Mouse (Mus musculus) megakaryocyte, embryonic 14.5 days (primary cell): ENCODE results near the gene Add1. TPM values are rescaled to one million over a fixed set of nuclear protein-coding genes. Genes with fewer than 3 reads are reported as not detected.

Experiments
- H3K27me3 ChIP-seq: replicated peaks from 2 replicates; pipeline ENCODE3; 2012; ENCODE audit warnings: inconsistent platforms
- H3K36me3 ChIP-seq: replicated peaks from 2 replicates; pipeline ENCODE3; 2012; ENCODE audit warnings: low read length, inconsistent platforms, mixed read lengths
- H3K4me1 ChIP-seq: 2 replicates; pipeline ENCODE4 v1.6.1; 2012; ENCODE audit warnings: inconsistent platforms
- H3K4me3 ChIP-seq: replicated peaks from 2 replicates; pipeline ENCODE3; 2012; ENCODE audit warnings: moderate library complexity, mild to moderate bottlenecking, inconsistent platforms
- H3K9me3 ChIP-seq: 2 replicates; pipeline ENCODE4 v1.6.1; 2012; ENCODE audit warnings: inconsistent platforms
- FLI1 ChIP-seq: IDR thresholded peaks from 2 replicates; pipeline ENCODE4 v1.6.1; 2012; ENCODE audit warnings: low read length, inconsistent platforms, mixed read lengths
- GATA1 ChIP-seq: IDR thresholded peaks from 3 replicates; pipeline ENCODE4 v1.6.1; 2012; ENCODE audit warnings: mixed read lengths, low read length, inconsistent platforms, borderline replicate concordance
- polyA plus RNA-seq: library from polyadenylated mRNA; stranded (reverse); fragments of >175 nt; gene quantifications from 2 replicates; pipeline ENCODE4 v1.2.3, GENCODE M21; 2012; ENCODE audit warnings: low replicate concordance; ENCODE audit not compliant: insufficient read depth

Add1 gene
- polyA plus RNA-seq, 1 experiment = 255 TPM

DNA sequence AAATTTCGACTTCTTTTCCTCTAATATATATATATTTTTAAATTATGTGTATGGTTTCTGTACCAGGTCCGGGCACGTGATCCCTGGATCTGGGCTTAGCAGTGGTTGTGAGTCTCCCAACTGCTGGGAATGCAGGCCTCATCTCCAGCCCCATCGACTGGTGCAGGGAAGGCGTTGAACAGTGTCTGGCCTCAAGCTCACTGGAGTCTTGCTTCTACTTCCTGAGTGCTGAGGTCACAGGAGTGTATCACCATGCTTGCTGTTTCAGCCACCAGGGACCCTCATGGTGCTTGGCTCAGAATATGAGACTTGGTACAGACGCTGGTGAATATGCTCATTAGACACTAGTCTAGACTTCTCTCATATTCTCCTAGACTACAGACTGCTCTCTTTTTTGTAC lies 19.2 kb downstream of the Add1 start:
- H3K4me3 ChIP-seq = no peak overlapping the region
- H3K4me1 ChIP-seq = peaks cover 46% of the 10 kb centered on the region
- H3K9me3 ChIP-seq = no peaks in the 10 kb centered on the region
- TF ChIP-seq GATA1 (no peak), FLI1 (no peak)
- H3K36me3 ChIP-seq = peaks cover 63% of the 10 kb centered on the region
- no peaks in the 10 kb centered on the region for H3K27me3 ChIP-seq

DNA sequence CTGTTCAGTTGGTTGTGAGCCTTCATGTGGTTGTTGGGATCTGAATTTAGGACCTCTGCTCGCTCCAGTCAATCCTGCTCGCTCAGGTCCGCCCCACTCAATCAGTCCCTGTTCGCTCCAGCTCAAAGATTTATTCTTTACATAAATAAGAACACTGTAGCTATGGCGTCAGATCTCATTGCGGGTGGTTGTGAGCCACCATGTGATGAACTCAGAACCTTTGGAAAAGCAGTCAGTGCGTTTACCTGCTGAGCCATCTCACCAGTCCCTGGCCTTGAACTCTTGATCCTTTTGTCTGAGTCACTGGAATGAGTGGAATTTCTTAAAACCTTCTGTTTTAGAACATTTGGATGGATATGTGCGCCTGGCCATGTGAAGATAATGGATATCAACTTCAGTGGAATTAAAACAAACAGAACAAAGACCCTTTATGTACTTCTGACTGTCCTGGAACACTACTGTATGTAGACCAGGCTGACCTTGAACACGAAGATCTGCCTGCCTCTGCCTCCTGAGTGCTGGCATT lies 19.8 kb downstream of the Add1 start:
- Histone ChIP-seq H3K9me3 (no peaks in the 10 kb centered on the region), H3K36me3 (peaks cover 64% of the 10 kb centered on the region), H3K4me3 (no peak overlapping the region), H3K4me1 (peaks cover 40% of the 10 kb centered on the region), H3K27me3 (no peaks in the 10 kb centered on the region)
- no peak for TF ChIP-seq GATA1
- TF ChIP-seq FLI1 = no peak

DNA sequence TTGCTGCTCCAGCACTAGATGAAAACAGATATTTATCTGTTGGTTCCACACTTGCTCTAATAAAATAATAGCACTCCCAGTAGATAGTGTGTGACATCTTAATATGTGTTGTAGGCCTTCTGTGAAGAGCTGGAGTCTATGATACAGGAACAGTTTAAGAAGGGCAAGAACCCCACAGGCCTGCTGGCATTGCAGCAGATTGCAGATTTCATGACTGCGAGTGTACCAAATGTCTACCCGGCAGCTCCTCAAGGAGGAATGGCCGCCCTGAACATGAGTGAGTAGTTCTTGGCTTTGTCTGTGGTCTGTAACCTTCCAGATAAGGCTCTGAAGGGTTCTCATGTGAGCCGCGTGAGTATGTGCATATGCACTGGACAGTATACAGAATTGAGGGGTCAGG lies 31.1 kb downstream of the Add1 start:
- peaks cover 98% of the 10 kb centered on the region for H3K36me3 ChIP-seq
- H3K27me3 ChIP-seq = no peaks in the 10 kb centered on the region
- no peak overlapping the region for H3K4me3 ChIP-seq
- TF ChIP-seq GATA1 = no peak
- H3K9me3 ChIP-seq = no peaks in the 10 kb centered on the region
- peaks cover 10% of the 10 kb centered on the region for H3K4me1 ChIP-seq

DNA sequence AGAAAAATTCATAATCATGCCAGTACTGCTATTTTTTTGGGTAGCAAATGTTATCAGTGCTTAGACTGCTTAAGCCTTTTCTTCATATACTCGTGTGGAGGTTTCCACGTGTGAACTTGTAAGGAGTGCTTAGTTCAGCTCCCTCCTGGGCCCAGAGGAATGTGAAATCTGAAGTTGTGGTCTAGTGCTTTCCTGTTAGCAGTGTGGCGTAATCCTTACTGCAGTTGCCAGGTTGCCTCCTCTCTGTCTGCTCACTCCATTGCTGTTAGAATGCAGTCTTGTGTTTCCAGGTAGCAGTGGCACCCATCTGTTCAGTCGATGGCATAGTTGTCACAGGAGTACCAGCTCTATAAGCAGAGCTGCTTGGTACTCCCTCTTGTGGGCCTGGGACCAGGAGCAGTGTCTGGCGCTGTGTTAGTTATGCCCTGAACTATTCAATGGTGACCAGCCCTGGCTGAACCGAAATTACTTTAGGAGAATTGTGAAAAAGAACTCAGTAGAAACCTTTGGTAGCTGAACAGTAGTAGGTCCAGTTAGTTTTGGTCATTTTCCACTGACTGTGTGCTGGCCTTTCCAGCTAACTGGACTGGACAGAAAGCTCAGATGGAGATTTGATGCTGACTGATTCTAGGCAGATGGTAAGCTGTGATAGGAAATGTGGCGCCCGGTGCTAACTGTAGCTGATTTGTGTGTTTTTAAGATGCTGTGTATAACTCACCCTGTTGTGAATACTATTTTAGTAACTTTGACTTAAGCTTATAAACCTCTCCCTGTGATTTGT lies 33.8 kb downstream of the Add1 start:
- no peak for TF ChIP-seq FLI1
- TF ChIP-seq GATA1 = no peak
- no peak overlapping the region for H3K4me3 ChIP-seq
- peaks cover 97% of the 10 kb centered on the region for H3K36me3 ChIP-seq
- H3K4me1 ChIP-seq = peaks cover 10% of the 10 kb centered on the region
- H3K9me3 ChIP-seq = no peaks in the 10 kb centered on the region
- no peaks in the 10 kb centered on the region for H3K27me3 ChIP-seq

DNA sequence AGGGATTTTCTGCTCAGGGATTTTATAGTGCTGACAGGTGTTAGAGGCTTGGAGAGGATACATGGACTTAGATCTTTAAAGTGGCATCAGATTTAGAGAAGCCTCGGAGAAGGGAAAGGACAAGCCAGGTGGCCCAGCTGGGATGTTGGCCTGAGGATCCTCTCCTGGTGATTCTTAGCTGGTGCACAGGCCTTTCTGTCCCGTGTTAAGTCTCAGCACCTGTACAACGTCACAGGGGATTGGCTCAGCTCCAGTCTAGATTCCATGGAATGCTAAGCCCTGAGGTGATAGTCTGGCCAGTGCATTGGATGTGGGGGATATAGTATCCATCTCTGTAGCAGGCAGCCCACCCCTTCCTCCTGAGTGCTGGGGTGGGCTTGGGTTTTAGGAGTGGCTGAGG lies 34.8 kb downstream of the Add1 start:
- TF ChIP-seq GATA1 (no peak), FLI1 (no peak)
- H3K4me1 ChIP-seq = peaks cover 6% of the 10 kb centered on the region
- H3K9me3 ChIP-seq = no peaks in the 10 kb centered on the region
- no peak overlapping the region for H3K4me3 ChIP-seq
- no peaks in the 10 kb centered on the region for H3K27me3 ChIP-seq
- H3K36me3 ChIP-seq = peaks cover 94% of the 10 kb centered on the region

DNA sequence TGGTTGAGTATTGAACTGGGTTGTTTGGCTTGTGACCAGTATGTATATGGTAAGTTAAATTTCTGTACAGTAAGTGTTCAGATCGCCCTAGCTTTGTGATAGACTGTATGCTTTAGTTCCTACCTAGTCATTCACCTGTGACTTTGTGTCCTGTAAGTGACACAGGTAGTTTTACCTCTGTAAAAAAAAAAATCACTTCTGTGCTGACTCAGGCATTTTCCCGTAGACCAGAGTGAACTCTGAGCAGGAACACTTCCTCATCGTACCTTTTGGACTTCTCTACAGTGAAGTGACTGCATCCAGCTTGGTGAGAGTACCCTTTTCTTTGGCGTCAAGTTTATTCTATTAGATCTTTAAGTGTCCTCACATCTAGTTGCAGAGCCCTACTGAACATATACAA lies 36.5 kb downstream of the Add1 start:
- 0 out of 2 replicates have a peak, but pooled peaks cover 3% of the 10 kb centered on the region for H3K4me1 ChIP-seq
- H3K27me3 ChIP-seq = no peaks in the 10 kb centered on the region
- H3K9me3 ChIP-seq = no peaks in the 10 kb centered on the region
- no peak overlapping the region for H3K4me3 ChIP-seq
- H3K36me3 ChIP-seq = peaks cover 95% of the 10 kb centered on the region
- TF ChIP-seq GATA1 (no peak), FLI1 (no peak)

DNA sequence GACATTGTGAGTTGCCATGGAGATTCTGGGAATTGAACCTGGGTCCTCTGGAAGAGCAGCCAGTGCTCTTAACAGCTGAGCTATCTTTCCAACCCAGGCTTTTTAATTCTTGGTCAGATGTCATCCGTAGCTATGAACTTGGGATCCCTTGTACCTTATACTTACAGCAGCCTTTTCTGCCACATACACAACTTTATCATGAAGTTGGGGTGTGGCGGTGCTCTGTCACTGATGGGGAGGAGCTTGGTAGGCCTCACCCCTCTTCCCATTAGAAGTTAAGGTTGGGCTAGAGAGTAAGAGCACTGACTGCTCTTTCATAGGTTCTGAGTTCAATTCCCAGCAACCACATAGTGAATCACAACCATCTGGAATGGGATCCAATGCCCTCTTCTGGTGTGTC lies 59.5 kb downstream of the Add1 start:
- TF ChIP-seq FLI1 (no peak), GATA1 (no peak)
- Histone ChIP-seq H3K4me3 (no peak overlapping the region), H3K36me3 (peaks cover 83% of the 10 kb centered on the region), H3K9me3 (no peaks in the 10 kb centered on the region), H3K27me3 (no peaks in the 10 kb centered on the region), H3K4me1 (peaks cover 54% of the 10 kb centered on the region)

DNA sequence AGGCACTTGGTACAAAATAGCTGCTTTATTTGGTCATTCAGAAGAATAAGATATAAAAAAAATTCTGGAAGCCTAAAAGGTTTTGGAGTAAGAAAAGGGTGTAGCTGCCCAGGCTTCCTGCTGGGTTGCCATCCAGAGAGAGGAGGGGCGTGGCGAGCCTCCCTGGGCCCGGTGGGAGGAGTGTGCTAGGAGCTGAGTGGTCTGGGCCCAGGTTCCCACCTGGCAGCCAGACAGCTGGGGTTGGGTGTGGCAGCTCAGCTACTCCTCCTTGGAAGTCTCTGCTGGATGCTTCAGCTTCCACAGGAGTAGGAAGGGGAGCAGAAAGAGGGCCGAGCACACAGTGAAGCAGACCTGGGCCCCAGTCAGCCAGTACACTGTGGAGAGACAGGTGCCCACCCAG lies 60.2 kb downstream of the Add1 start:
- Histone ChIP-seq H3K9me3 (no peaks in the 10 kb centered on the region), H3K36me3 (peaks cover 83% of the 10 kb centered on the region), H3K4me3 (no peak overlapping the region), H3K4me1 (peaks cover 51% of the 10 kb centered on the region), H3K27me3 (no peaks in the 10 kb centered on the region)
- TF ChIP-seq FLI1 (no peak), GATA1 (no peak)

DNA sequence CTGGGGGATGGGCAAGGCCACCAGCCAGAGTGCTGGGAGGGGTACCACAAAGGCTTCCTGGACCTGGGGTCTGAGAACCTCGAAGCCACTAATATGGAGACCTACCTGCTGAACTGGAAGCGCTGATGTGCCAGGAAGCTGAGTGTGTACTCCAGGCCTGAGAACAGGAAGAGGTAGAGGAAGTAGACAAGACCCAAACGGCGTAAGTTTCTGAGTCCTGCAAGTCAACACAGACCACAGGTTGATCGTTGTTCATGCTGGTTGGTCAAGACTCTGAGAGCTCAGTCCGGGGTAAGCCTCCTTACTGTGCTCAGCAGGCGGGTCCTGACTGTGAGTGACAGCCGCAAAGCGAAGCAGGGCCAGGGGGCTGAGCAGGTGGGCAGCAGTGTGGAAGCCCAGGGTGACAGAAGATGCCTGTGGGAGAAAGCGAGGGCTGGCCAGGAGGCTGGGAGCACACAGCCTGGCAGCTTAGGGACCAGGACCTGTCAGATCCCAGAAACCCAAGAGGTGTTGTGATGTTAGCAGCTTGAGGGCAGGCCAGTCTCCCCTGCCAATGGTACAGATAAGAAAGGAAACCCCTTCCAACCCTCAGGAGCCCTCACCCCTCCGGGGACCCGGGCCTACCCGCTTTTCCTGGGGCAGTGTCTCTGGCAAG lies 61.4 kb downstream of the Add1 start:
- no peaks in the 10 kb centered on the region for H3K27me3 ChIP-seq
- peaks cover 45% of the 10 kb centered on the region for H3K4me1 ChIP-seq
- peaks cover 83% of the 10 kb centered on the region for H3K36me3 ChIP-seq
- H3K9me3 ChIP-seq = no peaks in the 10 kb centered on the region
- H3K4me3 ChIP-seq = peak overlapping the region; percentile 16
- no peak for TF ChIP-seq GATA1
- no peak for TF ChIP-seq FLI1

DNA sequence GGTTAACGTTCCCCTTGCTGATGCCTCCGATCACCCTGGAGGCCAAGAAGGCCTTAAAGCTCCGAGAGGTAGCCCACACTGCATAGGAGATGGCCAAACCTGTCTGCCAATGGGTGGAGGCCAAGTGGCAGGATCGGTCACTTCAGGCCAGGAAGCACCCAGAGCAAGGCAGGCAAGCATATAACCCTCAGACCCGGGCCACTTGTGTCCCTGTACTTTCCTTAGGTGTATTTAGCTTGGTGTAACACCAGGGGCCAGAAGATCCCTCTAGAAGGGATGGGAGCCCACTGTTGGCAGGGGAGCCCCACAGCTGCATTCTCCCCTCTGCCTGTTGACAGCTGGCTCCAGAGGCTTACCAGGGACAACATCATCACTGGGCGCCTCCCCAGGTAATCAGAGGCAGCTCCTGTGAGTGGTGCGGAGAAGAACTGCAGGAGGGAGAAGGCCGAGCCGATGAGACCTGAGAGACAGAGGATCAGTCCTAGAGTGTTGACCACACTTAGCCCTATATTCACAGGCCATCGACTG lies 62.3 kb downstream of the Add1 start:
- Histone ChIP-seq H3K9me3 (no peaks in the 10 kb centered on the region), H3K36me3 (peaks cover 83% of the 10 kb centered on the region), H3K4me1 (peaks cover 53% of the 10 kb centered on the region), H3K27me3 (no peaks in the 10 kb centered on the region), H3K4me3 (peak overlapping the region; percentile 97)
- TF ChIP-seq GATA1 = no peak
- no peak for TF ChIP-seq FLI1
